Mouse (Mus musculus) layer of hippocampus, adult 9-10 months (tissue): ENCODE results near the gene Endou.
"Not testable (repeated sequence)": the region's sequence is repeated elsewhere in the genome, so short reads cannot be mapped to it uniquely, and the experiment has no call there.

Source experiments
- DNase-seq: peaks from one replicate; pipeline ENCODE4 v3.0.0; 2022; ENCODE audit warnings: low spot score

Endou gene

DNA sequence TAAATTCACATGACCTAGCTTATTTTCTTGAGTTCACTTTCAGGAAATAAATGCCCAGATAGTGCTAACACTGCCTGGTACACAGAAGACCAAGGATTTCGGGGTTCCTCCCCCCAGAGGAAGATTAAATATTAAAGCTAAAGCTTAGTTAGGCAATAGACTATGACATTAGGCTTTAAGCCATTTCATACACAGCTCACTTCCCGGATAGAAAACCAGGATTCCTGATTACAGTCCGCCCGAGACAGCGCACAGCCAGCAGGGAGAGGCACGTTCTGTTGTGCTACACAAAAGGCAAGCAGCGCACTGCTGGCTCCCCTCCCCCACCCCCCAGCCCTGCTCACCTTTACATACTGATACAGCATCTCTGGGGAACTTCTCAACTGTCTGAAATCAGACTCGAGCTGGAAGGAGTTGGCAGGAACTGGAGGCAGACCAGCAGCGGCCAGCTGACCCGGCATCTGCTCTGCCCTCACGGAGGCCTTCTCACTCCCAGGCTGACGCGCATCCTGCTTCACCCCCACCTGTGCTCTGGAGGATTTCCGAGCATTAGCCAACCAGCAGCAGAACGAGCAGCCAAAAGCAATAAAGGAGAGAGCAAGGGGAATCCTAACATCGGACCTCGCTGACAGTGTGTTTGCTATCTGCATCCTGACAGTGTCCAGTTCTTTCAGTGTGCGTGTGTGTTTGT lies 51.0 kb downstream of the Endou start:
- no peak for DNase-seq

DNA sequence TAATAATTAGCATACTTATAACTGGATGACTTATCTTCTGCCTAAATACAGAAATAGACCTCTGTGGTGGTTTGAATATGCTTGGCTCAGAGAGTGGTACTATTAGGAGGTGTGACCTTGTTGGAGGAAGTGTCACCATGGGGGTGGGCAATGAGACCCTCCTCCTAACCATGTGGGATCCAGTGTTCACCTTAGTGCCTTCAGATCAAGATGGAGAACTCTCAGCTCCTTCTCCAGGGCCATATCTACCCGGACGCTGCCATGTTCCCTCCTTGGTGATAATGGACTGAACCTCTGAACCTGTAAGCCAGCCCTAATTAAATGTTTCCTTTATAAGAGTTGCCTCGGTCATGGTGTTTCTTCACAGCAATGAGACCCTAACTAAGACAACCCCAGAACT lies 53.8 kb downstream of the Endou start:
- no peak for DNase-seq

DNA sequence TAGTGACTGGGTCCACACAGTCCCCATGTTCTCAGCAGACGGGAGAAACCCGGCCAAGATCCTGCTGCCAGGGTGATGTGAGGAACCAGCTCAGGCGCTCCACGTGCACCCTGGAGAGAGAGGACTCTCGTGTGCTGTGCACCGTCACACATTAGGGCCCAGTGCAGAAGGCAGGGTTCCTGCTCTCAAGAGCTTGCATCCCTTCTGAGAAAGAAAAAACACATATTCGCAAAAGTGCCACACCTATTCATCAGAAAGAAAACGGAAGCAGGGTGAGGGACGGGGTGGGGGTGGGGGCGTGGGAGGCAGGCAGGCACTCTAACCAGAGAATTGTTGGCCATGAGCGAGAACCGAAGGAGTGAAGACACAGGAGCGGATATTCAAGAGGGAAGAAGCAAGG lies 55.2 kb downstream of the Endou start:
- DNase-seq, result no peak

DNA sequence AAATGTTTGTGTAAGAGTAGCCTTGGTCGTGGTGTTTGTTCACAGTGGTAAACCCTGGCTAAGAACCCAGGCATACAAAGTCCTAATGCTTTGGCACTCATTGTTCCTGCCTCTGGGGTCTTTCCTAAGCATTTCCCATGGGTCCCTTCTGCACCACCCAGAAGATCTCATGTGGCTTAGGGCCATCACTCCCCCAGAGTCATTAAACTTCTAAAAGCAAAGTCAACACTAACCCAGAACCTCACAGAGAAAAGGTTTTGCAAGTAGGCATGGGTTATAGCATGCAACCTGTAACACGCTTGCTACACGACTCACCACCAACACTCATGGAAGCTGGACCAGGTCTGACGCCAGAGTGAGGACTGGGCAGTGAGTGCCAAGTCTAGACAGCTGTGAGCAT lies 56.7 kb downstream of the Endou start:
- DNase-seq, result no peak

DNA sequence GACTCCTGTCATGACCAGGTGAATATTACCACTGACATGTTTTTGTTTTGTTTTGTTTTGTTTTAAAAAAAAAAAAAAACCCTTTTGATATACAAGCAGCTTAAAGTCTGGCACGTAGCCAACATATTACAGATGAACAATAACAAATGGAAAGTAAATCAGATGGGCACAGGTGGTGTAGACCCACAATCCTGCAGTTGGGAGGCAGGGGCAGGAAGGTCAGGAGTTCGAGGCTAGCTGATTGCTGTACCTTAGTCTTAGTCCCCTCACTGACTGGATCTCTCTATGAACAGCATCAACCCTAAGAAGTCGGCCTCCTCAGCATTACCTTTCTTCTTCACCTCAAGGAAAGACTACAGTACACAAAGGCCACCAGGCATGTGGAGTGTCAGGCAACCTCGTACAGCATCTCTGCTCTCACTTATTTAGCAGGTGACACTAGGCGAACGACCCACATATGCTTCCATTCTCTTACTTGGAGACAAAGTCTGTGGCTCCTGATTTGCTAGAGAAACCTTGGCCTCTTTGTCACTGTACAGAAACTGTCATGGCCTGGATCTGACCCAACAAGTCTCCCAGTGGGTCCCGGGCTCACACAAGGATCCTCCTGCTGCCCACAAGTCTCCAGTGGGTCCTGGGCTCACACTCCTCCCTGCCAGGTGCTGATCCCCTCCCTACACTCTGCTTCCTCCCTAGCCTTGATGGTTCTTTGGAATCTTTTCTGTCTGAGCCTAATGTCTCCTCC lies 57.7 kb downstream of the Endou start:
- DNase-seq, result no peak

DNA sequence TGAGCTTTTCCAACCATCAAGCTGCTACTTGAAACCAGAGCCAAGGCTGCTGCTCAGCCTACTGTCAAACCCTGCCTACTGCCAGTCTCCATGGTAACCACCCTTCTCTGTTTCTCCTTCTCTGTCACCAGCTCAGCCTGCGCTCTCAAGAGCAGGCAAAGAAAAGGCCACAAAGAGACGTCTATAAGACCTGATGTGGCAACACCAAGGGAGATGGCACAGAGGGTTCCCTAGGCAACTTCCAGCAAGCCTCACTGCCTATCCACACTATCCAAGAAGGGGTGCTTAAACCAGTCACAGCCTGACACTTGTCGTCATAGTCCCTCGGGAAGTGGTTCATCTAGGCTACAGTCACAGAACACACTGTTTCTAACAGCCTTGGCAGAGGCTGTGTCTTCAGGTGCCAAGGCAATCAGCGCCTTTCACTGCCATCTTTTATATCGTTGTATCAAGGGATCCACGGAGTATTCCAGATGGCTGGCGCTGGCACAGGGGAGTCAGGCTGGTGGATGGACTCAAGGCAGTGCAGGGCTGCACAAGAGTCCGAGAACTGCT lies 58.9 kb downstream of the Endou start:
- peak; percentile 50 for DNase-seq

DNA sequence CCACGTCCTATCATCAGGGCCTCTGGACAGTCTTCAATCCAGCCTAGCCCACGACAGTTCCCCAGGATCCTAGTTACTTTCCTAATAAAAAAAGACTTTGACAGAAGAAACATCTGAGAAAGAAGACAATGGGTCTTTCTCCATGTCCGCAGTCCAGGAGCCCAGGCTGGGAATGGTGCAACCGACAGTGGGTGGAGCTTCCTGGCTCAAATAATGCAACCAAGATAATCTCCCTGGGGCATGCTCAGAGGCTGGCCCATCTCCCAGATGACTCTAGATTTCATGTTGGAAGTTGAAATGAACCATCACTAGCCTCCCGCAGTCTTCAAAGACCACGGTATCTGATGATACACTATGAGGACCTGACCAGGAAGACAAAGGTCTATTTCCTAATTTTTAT lies 60.6 kb downstream of the Endou start:
- DNase-seq, result no peak

DNA sequence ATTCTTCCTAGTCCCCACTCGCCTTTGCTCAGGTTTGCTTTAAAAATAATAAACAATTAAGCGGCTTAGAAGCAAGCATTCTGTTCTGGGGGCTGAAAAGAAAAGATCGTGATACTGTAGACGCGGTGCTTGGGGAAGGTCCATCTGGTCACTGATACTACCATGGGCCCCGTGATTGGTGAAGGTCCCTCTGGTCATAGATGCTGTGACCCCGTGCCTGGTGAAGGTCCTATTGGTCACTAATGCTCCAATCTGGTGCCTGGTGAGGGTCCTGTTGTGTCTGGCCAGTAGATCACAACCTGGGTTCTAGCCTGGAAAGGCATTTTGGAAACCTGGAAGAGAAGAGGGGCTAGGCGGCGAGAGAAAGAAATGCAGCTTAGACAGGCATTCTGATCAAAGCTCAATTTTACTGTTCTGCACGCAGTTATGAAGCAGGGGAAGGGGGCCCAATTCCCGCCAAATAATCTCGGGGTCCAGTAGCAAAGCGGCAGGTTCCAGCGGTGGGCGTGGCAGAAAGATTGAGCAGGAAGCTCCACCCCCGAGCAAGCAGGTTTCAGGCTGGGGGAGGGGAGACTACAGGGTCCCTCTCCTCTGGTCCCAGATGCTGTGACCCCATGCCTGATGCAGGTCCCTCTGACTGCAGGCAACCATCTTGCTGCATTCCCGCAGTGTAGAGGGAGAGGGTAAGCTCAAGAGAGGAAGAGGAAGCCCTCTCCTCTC lies 62.8 kb downstream of the Endou start:
- DNase-seq, result not testable (repeated sequence)

DNA sequence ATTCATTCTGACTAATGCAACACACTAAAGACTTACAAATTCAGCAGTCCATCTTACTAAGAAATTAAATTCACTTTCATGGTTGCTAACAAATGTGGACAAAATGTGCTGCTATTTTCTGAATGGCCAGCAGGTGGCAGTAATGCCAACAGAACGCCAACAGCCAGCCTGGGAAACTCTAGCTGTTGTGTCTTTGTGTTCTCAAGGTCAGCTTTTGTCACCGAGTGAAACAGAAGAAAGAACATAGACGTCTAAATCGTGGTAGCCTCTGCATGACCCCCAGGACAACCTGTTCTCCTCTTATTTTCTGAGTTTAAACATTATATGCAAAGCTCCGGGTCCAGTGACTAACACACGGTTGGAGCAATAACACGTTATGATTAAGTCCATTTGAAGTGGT lies 63.7 kb downstream of the Endou start:
- DNase-seq, result no peak

DNA sequence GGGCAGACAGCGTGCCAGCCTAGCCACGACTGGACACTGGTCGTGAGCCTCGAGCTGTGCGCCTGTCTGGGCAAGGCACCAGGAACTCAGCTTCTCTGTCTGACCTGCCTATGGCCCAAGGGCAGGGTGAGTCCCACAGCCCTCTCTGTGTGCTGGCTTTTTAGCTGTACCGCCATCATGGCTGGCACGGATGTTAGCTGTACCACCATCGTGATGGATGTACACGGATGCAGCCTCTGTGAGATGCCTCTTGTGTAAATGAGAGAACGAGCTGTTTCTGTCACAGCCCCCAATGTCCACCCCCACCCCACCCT lies 64.7 kb downstream of the Endou start:
- DNase-seq, result no peak

DNA sequence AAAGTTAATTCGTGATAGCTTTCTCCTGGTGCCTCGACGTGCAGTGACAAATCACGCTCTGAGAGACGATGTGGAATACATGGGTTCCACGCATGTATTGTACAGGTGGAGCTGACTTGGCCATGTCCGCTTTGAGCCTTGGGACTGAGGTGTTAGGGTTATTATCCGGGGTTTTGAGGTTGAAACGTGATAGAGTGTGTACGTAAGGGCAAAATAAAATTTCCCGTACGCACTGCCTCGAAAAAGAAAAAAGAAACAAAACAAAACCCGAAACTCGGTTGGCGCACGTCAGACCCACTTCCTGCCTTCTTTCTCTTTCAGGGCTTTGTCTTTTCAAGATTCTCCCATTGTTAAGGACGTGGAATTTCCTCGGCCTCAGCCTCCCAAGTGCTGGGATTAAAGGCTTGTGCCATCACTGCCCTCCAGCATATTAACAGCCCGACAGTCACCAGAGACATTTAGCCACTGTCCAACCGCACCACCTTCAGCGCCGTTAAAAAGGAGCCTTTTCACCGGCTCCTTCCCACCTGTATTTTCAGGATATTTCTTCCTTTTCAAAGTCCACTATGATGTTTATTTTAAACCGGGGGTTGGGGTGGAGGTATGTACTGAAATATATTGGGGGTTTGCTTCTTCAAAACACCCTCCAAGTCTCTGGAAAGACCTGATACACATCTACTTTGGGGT lies 65.2 kb downstream of the Endou start:
- DNase-seq, result no peak

DNA sequence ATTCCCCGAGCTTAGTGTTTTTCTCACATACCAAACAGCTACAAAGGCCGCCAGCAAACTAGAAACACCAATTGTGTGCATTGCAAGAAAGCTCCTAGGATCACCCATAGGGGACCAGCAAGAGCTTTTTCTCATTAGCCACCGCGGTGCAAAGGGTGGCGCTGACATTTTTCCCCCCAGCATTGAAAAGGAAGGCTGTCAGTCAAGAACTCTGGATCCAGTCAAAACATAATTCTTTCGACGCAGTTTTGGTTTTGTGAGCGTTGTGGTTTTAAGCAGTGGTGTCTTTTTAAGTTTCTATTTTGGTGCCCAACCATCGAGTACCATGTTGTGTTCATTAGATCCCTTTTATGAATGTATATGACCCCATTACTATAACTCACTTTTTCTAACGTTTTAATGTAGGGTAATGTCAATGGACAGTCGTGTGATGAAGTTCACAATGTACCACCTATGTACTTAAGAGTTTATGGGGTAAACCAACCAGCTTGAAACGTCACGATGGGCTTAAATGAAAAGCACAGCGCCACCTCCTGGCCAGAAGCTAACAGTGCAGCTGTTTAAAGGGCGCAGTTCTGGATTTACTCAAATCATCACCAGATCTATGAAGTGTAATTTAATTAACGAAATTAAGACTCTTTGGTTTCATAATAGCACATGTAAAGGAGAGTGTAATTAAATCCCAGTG lies 66.0 kb downstream of the Endou start:
- no peak for DNase-seq

DNA sequence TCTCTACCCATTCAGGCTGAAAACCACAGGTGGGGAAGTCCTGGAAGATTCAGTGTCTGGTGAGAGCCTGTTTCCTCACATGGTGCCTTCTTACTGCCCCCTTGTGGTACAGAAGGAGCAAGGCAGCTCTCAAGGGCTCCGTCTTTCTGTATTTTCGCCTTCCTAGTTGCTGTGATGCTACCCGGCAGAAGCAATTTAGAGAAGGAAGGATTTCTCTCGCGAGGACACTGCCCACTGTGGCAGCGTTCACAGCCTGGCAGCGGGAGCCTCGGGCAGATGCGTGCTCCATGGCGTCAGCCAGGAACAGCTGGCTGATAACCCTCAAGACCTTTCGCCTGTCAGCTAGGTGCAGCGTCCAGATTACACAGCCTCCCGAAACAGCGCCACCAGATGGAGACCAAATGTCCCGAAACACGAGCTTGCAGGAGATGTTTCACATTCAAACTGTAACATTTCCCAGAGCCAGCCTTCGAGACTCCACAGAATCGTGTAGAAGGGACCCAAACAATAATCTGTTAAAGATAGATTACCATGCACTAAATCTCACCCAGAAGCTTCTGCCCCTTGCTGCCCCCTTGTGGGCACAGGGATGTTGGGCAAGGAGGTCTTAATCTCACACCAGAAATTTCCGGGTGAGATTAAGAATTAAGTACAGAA lies 67.3 kb downstream of the Endou start:
- peak; percentile 54 for DNase-seq
